8 mouse cellular contexts compared by ENCODE assay signal in genomic region chr13:4110281-4111188, GRCm38 (mm10). TPM values are rescaled to one million over a fixed set of nuclear protein-coding genes. Genes with fewer than 3 reads are reported as not detected.
DNase-seq lines count a peak whose midpoint lies in the region; ATAC-seq and TF ChIP-seq lines count a peak whose summit lies in the region.

No protein-coding gene starts in this region.

- no peak overlapping the region for H3K4me3 ChIP-seq in E14TG2a.4 (replicated peaks; ENCODE audit: low read length)
- no peak overlapping the region for H3K4me3 ChIP-seq in embryonic fibroblast, embryonic 13.5 days (ENCODE audit: insufficient read depth, low read length)
- no peak overlapping the region for H3K4me3 ChIP-seq in heart, embryonic 12.5 days
- H3K4me3 ChIP-seq in liver, embryonic 13.5 days (replicated peaks), result no peak overlapping the region
- H3K4me3 ChIP-seq in neural tube, embryonic 11.5 days (ENCODE audit: low read depth, low read length), result no peak overlapping the region

- DNase-seq in adrenal gland, postnatal 4 days (ENCODE audit: low spot score in 2 of 2), result peak; percentile 4 to 18
- peak; percentile 82 for DNase-seq in kidney, postnatal 10 days
- DNase-seq in liver, embryonic 13.5 days, result peak; percentile 4
- peak; percentile 71 for DNase-seq in neural tube, embryonic 11.5 days (ENCODE audit: low spot score)
- DNase-seq in thymus, postnatal 14 days, result peak; percentile 32

- no peaks in the 10 kb centered on the region for H3K36me3 ChIP-seq in E14TG2a.4 (ENCODE audit: insufficient read depth, low read length)
- no peaks in the 10 kb centered on the region for H3K36me3 ChIP-seq in heart, embryonic 12.5 days
- H3K36me3 ChIP-seq in liver, embryonic 13.5 days, result no peaks in the 10 kb centered on the region
- H3K36me3 ChIP-seq in neural tube, embryonic 11.5 days (ENCODE audit: control insufficient read depth, insufficient read depth, low read length), result no peaks in the 10 kb centered on the region

- H3K9me3 ChIP-seq in E14TG2a.4 (ENCODE audit: low read length), result no peaks in the 10 kb centered on the region
- H3K9me3 ChIP-seq in heart, embryonic 12.5 days (replicated peaks), result no peaks in the 10 kb centered on the region
- H3K9me3 ChIP-seq in liver, embryonic 13.5 days (replicated peaks), result no peaks in the 10 kb centered on the region
- no peaks in the 10 kb centered on the region for H3K9me3 ChIP-seq in neural tube, embryonic 11.5 days (ENCODE audit: control insufficient read depth, low read length)

- no peak overlapping the region for H3K4me2 ChIP-seq in heart, embryonic 12.5 days
- no peak overlapping the region for H3K4me2 ChIP-seq in liver, embryonic 13.5 days
- no peak overlapping the region for H3K4me2 ChIP-seq in neural tube, embryonic 11.5 days (ENCODE audit: low read depth)

- 37% methylated on average over 6 of the region's 6 CpGs for WGBS in heart, embryonic 12.5 days
- 21% methylated on average over 6 of the region's 6 CpGs for WGBS in liver, embryonic 13.5 days (ENCODE audit: insufficient replicate concordance)
- 28% methylated on average over 6 of the region's 6 CpGs for WGBS in neural tube, embryonic 11.5 days

- peak; percentile 66; the same call in 1 of the 2 replicates for ATAC-seq in heart, embryonic 12.5 days (ENCODE audit: insufficient number of reproducible peaks, low FRiP score)
- no peak; the same call in 1 of the 2 replicates for ATAC-seq in liver, embryonic 13.5 days (ENCODE audit: low read depth)
- ATAC-seq in neural tube, embryonic 11.5 days (ENCODE audit: insufficient read depth, low FRiP score, low TSS enrichment), result peak; percentile 86

- no peak overlapping the region for H3K9ac ChIP-seq in heart, embryonic 12.5 days
- H3K9ac ChIP-seq in liver, embryonic 13.5 days, result no peak overlapping the region
- H3K9ac ChIP-seq in neural tube, embryonic 11.5 days (ENCODE audit: low read length), result no peak overlapping the region

- H3K4me1 ChIP-seq in E14TG2a.4 (replicated peaks; ENCODE audit: low read depth, low read length), result no peaks in the 10 kb centered on the region
- H3K4me1 ChIP-seq in embryonic fibroblast, embryonic 13.5 days (ENCODE audit: control insufficient read depth, insufficient read depth, low read length), result no peaks in the 10 kb centered on the region
- no peaks in the 10 kb centered on the region for H3K4me1 ChIP-seq in heart, embryonic 12.5 days (replicated peaks)
- H3K4me1 ChIP-seq in liver, embryonic 13.5 days (replicated peaks), result no peaks in the 10 kb centered on the region
- H3K4me1 ChIP-seq in neural tube, embryonic 11.5 days (ENCODE audit: control insufficient read depth, insufficient read depth, low read length), result no peaks in the 10 kb centered on the region

- H3K27ac ChIP-seq in embryonic fibroblast, embryonic 13.5 days (ENCODE audit: insufficient read depth, low read length), result no peak overlapping the region
- no peak overlapping the region for H3K27ac ChIP-seq in heart, embryonic 12.5 days (ENCODE audit: poor library complexity, severe bottlenecking)
- no peak overlapping the region for H3K27ac ChIP-seq in liver, embryonic 13.5 days
- H3K27ac ChIP-seq in neural tube, embryonic 11.5 days (ENCODE audit: low read depth, low read length), result no peak overlapping the region

- TF ChIP-seq CTCF in E14TG2a.4 (conservative IDR thresholded peaks at IDR 0.05; ENCODE audit: low read length), result peak; percentile 70
- peak; percentile 83; the same call in 1 of the 2 replicates for TF ChIP-seq CTCF in embryonic fibroblast, embryonic 13.5 days (IDR thresholded peaks at IDR 0.05; ENCODE audit: borderline replicate concordance, insufficient read depth, low read length)

- no peaks in the 10 kb centered on the region for H3K27me3 ChIP-seq in E14TG2a.4 (ENCODE audit: insufficient read depth, low read length)
- H3K27me3 ChIP-seq in heart, embryonic 12.5 days (replicated peaks), result no peaks in the 10 kb centered on the region
- no peaks in the 10 kb centered on the region for H3K27me3 ChIP-seq in liver, embryonic 13.5 days
- no peaks in the 10 kb centered on the region for H3K27me3 ChIP-seq in neural tube, embryonic 11.5 days (ENCODE audit: control insufficient read depth, insufficient read depth, low read length)

- TF ChIP-seq POLR2A in embryonic fibroblast, embryonic 13.5 days (IDR thresholded peaks at IDR 0.05; ENCODE audit: low read depth, low read length), result no peak

RNA-seq across cellular contexts. Expression of gene Akr1c18, which starts 39.9 kb away (rescaled TPM):
- total RNA-seq in adrenal gland, postnatal 4 days (2021), result 100 to 1,000 TPM; 255 to 446 TPM
- polyA plus RNA-seq in embryonic fibroblast, embryonic 13.5 days (2011; ENCODE audit: insufficient read length, low read depth, missing spikeins), result 0.44 and 0.97 TPM in 2 replicates
- polyA plus RNA-seq in heart, embryonic 12.5 days (2016; fragmentation: Nextera tagmentation; extraction: Ambion mirVana), result not detected in 2 replicates
- 0.60 and 0.71 TPM in 2 replicates for polyA plus RNA-seq in liver, embryonic 13.5 days (2015; fragmentation: Nextera tagmentation; extraction: Ambion mirVana)
- not detected in 2 replicates for polyA plus RNA-seq in neural tube, embryonic 11.5 days (2014; fragmentation: Nextera tagmentation; extraction: Ambion mirVana)

Comparison
In these comparisons a context has a peak if more than half of its experiments do, and no peak if none do; other contexts are left out.
1. DNase-seq: peak in every context shown above with its lines; median percentile 82 in kidney, postnatal 10 days; 71 in neural tube, embryonic 11.5 days; 32 in thymus, postnatal 14 days; 11 in adrenal gland, postnatal 4 days; 4 in liver, embryonic 13.5 days.